Mouse (Mus musculus) B cell, adult 67 days (primary cell): Measurements from ENCODE around the gene Nr2c2ap. TPM values are rescaled to one million over a fixed set of nuclear protein-coding genes. Genes with fewer than 3 reads are reported as not detected.

ENCODE experiments used
- total RNA-seq, 2 experiments: library from RNA; stranded (reverse); gene quantifications; 4 replicates each; pipeline ENCODE4 v1.2.4; 2023

Gene Nr2c2ap
- total RNA-seq: 10 to 100 TPM; 29.9 to 33.8 TPM

DNA sequence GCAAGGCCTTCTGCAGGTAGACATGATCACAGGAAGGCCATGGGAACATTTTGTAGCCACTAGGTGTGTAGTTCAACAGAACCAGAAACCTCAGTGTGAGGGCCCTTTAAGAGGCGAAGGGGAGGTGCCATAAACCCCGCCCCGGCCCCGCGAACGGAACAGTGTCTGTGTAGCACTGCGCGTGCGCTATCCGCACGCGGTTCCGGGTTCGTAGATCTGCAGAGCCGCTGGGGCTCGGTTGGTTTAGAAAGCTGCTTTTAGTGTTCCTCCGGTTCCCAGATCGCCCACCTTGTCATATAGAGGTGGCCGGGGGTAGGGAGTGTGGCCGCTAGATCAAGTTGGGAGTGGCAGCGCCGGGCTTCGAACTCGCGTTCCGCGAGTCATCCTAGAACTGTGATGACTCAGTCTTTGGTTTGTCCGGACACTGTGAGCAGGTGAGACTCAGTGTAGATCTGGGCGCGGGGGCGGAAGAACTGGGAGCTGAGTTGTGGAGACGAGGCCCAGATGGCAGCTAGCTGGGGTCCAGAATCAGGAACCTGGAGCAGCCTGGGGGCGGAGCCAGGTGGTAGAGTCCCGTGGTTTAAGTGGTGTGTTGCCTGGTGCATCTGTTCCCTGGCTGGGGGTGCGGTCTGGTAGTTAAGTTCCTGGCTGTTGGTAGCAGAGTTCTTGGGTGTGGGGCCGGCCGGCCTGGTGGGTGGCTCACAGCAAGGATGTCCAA is at the start of gene Nr2c2ap:
Nr2c2ap (plus strand) TSS at position 168 of the 718 bp plus-strand sequence.

DNA sequence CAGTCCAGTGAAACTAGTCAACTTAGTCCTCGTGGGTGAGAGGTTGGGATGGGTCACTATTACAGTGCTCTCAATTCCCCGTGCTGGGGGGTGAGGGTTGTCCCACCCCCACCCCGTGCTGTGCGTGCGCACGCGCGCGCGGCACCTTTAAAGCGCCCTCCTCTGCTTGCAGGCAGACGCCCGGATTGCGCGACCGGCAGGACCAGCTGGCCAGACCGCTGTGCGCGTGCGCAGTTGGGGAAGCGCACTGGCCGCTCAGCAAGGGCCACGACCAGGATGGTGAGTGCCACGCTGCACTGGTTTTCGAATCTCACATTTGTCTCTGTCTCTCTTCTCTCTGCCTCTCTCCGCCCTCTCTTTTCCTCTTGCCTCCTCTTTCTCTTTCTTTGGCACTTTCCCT is 47.8 kb upstream of the Nr2c2ap start, which contains the start of gene Hapln4:
Hapln4 (plus strand) TSS at position 173 of the 400 bp plus-strand sequence.

DNA sequence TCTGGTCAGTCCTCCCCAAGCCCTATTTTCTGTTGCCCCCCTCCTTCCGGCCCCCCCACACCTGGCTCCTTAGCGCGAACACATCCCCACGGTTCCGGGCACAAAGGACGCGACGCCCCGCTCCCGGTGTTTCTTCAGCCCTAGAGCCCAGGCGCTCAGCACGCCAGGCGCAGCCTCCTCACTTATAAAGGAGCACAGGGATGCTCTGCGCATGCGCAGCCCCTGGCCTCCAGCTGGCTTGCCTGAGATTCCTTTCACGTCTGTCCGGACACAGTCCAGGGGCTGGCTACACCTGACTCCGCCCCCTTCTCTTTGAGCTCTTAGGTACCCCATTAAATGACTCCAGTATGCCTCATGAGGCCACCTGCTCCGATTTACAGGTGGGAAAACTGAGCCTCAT is 10.5 kb upstream of the Nr2c2ap start, which contains the start of gene Ncan:
Ncan (minus strand) TSS at position 207 of the 400 bp plus-strand sequence.

DNA sequence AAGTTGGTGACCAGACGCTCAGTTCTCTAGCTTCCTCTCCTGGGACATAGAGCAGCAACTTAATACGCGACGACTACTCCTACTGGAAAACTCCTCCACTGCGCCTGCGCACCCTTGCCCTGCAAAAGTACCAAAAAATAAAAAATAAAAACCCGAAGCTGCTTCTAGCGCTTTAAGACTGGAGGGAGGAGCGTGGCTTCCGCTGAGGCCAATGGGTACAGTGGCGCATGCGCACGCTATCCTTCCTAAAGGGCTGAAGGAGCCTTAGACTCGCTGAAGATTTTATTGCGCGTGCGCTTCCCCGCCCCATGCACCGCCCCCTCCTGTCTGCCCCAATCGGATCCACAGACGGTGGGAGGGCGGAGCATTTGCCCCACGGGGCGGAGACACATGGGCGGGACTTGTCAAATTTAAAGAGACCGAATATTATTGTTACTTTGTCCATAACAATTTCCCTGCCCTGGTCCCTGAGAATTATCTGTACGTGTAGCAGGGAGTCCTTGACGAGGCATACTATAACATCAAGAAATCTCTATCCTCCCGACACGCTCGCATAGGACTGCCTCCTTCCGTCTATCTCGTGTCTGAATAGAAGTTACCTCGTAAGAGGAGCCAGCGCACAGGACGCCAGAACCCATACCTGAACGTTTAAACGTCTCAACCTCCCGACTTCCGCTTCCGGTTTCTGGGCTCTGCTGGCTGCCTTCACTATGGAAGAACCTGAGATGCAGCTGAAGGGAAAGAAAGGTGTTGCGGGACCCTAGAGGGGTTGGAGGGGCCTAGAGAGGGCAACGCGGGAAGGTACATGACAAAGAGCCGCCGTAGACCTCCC is 8.1 kb downstream of the Nr2c2ap start, which contains the start of the genes Rfxank, Borcs8 and Mef2b:
Rfxank (minus strand) TSS at position 129 of the 832 bp plus-strand sequence.
Borcs8 (plus strand) TSS at position 474 of the 832 bp plus-strand sequence.
Mef2b (plus strand) TSS at position 686 of the 832 bp plus-strand sequence.

DNA sequence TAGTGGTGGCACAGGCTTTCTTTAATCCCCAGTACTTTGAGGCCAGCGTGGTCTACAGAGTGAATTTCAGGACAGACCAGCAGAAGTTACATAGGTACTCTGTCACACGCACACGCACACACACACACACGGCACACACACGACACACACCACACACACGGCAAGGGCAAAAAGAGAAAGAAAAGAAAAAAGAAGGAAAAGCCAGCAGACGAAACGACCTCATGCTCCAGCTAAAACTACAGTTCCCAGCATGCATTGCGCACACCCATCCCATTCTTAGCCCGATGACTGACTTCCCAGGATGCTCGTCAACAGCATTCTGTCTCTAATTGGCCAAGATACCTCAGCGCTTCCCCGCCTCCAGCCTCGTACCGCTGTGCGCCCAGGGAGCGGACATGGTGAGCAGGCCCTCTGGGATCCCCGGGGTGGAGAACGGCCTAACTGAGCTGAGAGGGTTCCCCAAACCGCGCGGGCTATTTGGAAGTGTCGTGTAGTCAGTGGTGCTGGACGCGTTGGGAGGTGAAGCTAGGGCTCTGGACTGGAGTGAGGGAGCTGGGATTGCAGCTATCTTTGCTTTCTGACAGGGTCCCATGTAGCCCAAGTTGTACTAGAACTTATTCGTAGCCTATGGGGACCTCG is 41.0 kb downstream of the Nr2c2ap start, which contains the start of gene Tmem161a:
Tmem161a (plus strand) TSS at position 314 of the 639 bp plus-strand sequence.

Other genes with a start within 250 kb of the Nr2c2ap start
- under 1 TPM in 1 of 2 experiments, not detected in 1; 0.15 TPM for gene Cilp2, start 243.6 kb upstream of the Nr2c2ap start, total RNA-seq
- under 1 TPM; 0.42 to 0.96 TPM for gene Tssk6, start 229.1 kb upstream of the Nr2c2ap start, total RNA-seq
- 10 to 100 TPM; 44.0 to 54.0 TPM for gene Ndufa13, start 228.8 kb upstream of the Nr2c2ap start, total RNA-seq
- gene Yjefn3, start 228.6 kb upstream of the Nr2c2ap start, total RNA-seq: not detected
- 10 to 100 TPM; 94.1 to 97.5 TPM for gene Gatad2a, start 134.9 kb upstream of the Nr2c2ap start, total RNA-seq
- 100 to 1,000 TPM; 132 to 142 TPM for gene Mau2, start 88.6 kb upstream of the Nr2c2ap start, total RNA-seq
- gene Sugp1, start 88.5 kb upstream of the Nr2c2ap start, total RNA-seq: 10 to 100 TPM; 46.0 to 51.2 TPM
- gene Tm6sf2, start 58.4 kb upstream of the Nr2c2ap start, total RNA-seq: under 1 TPM; 0.38 to 0.80 TPM
- not detected for gene Hapln4, start 47.9 kb upstream of the Nr2c2ap start, total RNA-seq
- gene Ncan, start 10.5 kb upstream of the Nr2c2ap start, total RNA-seq: under 1 TPM in 1 of 2 experiments, not detected in 1; 0.17 TPM
- gene Rfxank, start 7.8 kb downstream of the Nr2c2ap start, total RNA-seq: 10 to 100 TPM; 35.2 to 37.1 TPM
- 10 to 100 TPM; 61.0 to 62.8 TPM for gene Borcs8, start 8.2 kb downstream of the Nr2c2ap start, total RNA-seq
- gene Mef2b, start 8.4 kb downstream of the Nr2c2ap start, total RNA-seq: 1 to 10 TPM; 2.8 to 3.5 TPM
- gene Tmem161a, start 41.0 kb downstream of the Nr2c2ap start, total RNA-seq: 10 to 100 TPM; 42.8 to 48.4 TPM
- 1 to 10 TPM; 8.1 to 9.4 TPM for gene Slc25a42, start 81.0 kb downstream of the Nr2c2ap start, total RNA-seq
- gene Sugp2, start 102.9 kb downstream of the Nr2c2ap start, total RNA-seq: 10 to 100 TPM; 95.5 to 95.6 TPM
- gene Armc6, start 103.1 kb downstream of the Nr2c2ap start, total RNA-seq: 10 to 100 TPM; 11.3 to 15.3 TPM
- 10 to 100 TPM in 1 of 2 experiments, 1 to 10 TPM in 1; 9.6 to 13.6 TPM for gene Homer3, start 151.5 kb downstream of the Nr2c2ap start, total RNA-seq
- 10 to 100 TPM; 57.6 to 88.0 TPM for gene Ddx49, start 171.2 kb downstream of the Nr2c2ap start, total RNA-seq
- gene Cope, start 171.2 kb downstream of the Nr2c2ap start, total RNA-seq: 100 to 1,000 TPM; 101 to 134 TPM
- gene Cers1, start 184.4 kb downstream of the Nr2c2ap start, total RNA-seq: not detected
- not detected for gene Gdf1, start 198.5 kb downstream of the Nr2c2ap start, total RNA-seq
- 10 to 100 TPM; 71.0 to 78.4 TPM for gene Upf1, start 221.9 kb downstream of the Nr2c2ap start, total RNA-seq
- not detected for gene Comp, start 242.2 kb downstream of the Nr2c2ap start, total RNA-seq